Mouse (Mus musculus) liver, embryonic 14.5 days (tissue): Measurements from ENCODE around the gene Atp5g2. TPM values are rescaled to one million over a fixed set of nuclear protein-coding genes. Genes with fewer than 3 reads are reported as not detected.
A peak's percentile ranks its signal among the peaks of the same experiment; 100 is the strongest.

Source experiments
- ATAC-seq: fragments of 200-750 bp; cut with Nextera tagmentation; 2 replicates; pipeline ENCODE4 v1.8.0; 2017; ENCODE audit warnings: moderate number of reproducible peaks, mild to moderate bottlenecking, moderate library complexity; ENCODE audit not compliant: insufficient read depth
- DNase-seq, 3 experiments: peaks; one replicate each; pipeline ENCODE4 v3.0.0-alpha.2; 2012 to 2013; ENCODE audit warnings: low read depth in 3 of 3, low spot score in 3 of 3
- H3K27ac ChIP-seq: fragments of 300-500 bp; sonication (generic); 2 replicates; pipeline ENCODE4 v1.5.1; 2014; ENCODE audit warnings: moderate library complexity, mild to moderate bottlenecking, control low read depth, inconsistent platforms
- H3K27me3 ChIP-seq: fragments of 300-500 bp; sonication (generic); 2 replicates; pipeline ENCODE4 v1.6.1; 2014; ENCODE audit warnings: mild to moderate bottlenecking, low read length, moderate library complexity; ENCODE audit not compliant: control insufficient read depth, insufficient read depth
- H3K36me3 ChIP-seq: fragments of 300-500 bp; sonication (generic); replicated peaks from 2 replicates; pipeline ENCODE4 v1.6.1; 2014; ENCODE audit warnings: low read depth; ENCODE audit not compliant: control insufficient read depth, insufficient read depth
- H3K4me1 ChIP-seq, 2 experiments: fragments of 200-500 bp in 1 of 2; fragments of 300-500 bp in 1 of 2; sonication (generic) in 1 of 2; replicated peaks; 2 replicates each; pipeline ENCODE4 v1.6.1; 2012 to 2014; ENCODE audit warnings: antibody characterized with exemption in 1 of 2, inconsistent platforms in 1 of 2, low read length in 1 of 2; ENCODE audit not compliant: control insufficient read depth in 2 of 2, insufficient read depth in 2 of 2
- H3K4me2 ChIP-seq: fragments of 300-500 bp; sonication (generic); 2 replicates; pipeline ENCODE4 v1.6.1; 2014; ENCODE audit warnings: low read depth, mild to moderate bottlenecking, control low read depth, moderate library complexity
- H3K4me3 ChIP-seq, 2 experiments: fragments of 200-500 bp in 1 of 2; fragments of 300-500 bp in 1 of 2; sonication (generic) in 1 of 2; 2 replicates each; pipeline ENCODE4 v1.5.1; 2012 to 2014; ENCODE audit warnings: low read depth in 2 of 2, low read length in 2 of 2, mild to moderate bottlenecking in 2 of 2, control low read depth in 1 of 2, inconsistent platforms in 1 of 2, moderate library complexity in 1 of 2; ENCODE audit not compliant: insufficient read depth in 1 of 2
- H3K9ac ChIP-seq: fragments of 300-500 bp; sonication (generic); replicated peaks from 2 replicates; pipeline ENCODE4 v1.6.1; 2014; ENCODE audit warnings: mild to moderate bottlenecking, control low read depth, moderate library complexity
- H3K9me3 ChIP-seq: fragments of 300-500 bp; sonication (generic); 2 replicates; pipeline ENCODE4 v1.6.1; 2016; ENCODE audit warnings: low read length, mixed read lengths; ENCODE audit not compliant: control insufficient read depth
- CTCF ChIP-seq: IDR thresholded peaks from 2 replicates; pipeline ENCODE4 v1.5.1; 2016; ENCODE audit warnings: antibody characterized with exemption, low read depth, control low read depth
- EP300 ChIP-seq: IDR thresholded peaks from 2 replicates; pipeline ENCODE4 v1.6.1; 2016; ENCODE audit warnings: antibody characterized with exemption, low read depth
- WGBS: fragments of 180-500 bp; shearing (Covaris S2); extraction: QIAGEN DNeasy Blood & Tissue Kit; methylation state at CpG from one replicate; pipeline ENCODE4 v1.1.7; 2014; ENCODE audit not compliant: insufficient replicate concordance; 5-methylcytosine and 5-hydroxymethylcytosine counted together
- polyA plus RNA-seq, 2 experiments: library from polyadenylated mRNA; depleted of rRNA in 1 of 2; stranded (reverse) in 1 of 2; unstranded in 1 of 2; fragments of >200 nt; fragmentation: Nextera tagmentation in 1 of 2; extraction: Ambion mirVana in 1 of 2; gene quantifications; 2 replicates each; pipeline versions ENCODE4 v1.2.1 to v1.2.3; 2012 to 2014

The Atp5g2 gene
- polyA plus RNA-seq, 2 experiments, result 38.4 to 227 TPM

- TF ChIP-seq EP300, result no peak
- no peak for TF ChIP-seq CTCF
- no peaks in the 10 kb centered on the region for H3K4me1 ChIP-seq
- DNase-seq, result no peak
- no peak overlapping the region for H3K27ac ChIP-seq
- H3K4me3 ChIP-seq, result no peak overlapping the region
- ATAC-seq, result no peak
- no peak overlapping the region for H3K9ac ChIP-seq
- H3K9me3 ChIP-seq, result no peaks in the 10 kb centered on the region
- WGBS, result 55% methylated on average over 7 of the region's 7 CpGs
- H3K36me3 ChIP-seq, result no peaks in the 10 kb centered on the region
- no peak overlapping the region for H3K4me2 ChIP-seq
- no peaks in the 10 kb centered on the region for H3K27me3 ChIP-seq
Observed at GRCm38 (mm10) chr15:102705923-102706503, 33.9 kb upstream of the Atp5g2 start.

- H3K27ac ChIP-seq, result no peak overlapping the region
- no peaks in the 10 kb centered on the region for H3K4me1 ChIP-seq
- no peaks in the 10 kb centered on the region for H3K9me3 ChIP-seq
- no peaks in the 10 kb centered on the region for H3K27me3 ChIP-seq
- H3K9ac ChIP-seq, result no peak overlapping the region
- H3K36me3 ChIP-seq, result no peaks in the 10 kb centered on the region
- no peak overlapping the region for H3K4me3 ChIP-seq
- no peak overlapping the region for H3K4me2 ChIP-seq
- DNase-seq (no peak), ATAC-seq (no peak)
- WGBS, result 53% methylated on average over 9 of the region's 9 CpGs
- TF ChIP-seq EP300 (no peak), CTCF (no peak)
Observed at GRCm38 (mm10) chr15:102705226-102705894, 33.2 kb upstream of the Atp5g2 start.

DNA sequence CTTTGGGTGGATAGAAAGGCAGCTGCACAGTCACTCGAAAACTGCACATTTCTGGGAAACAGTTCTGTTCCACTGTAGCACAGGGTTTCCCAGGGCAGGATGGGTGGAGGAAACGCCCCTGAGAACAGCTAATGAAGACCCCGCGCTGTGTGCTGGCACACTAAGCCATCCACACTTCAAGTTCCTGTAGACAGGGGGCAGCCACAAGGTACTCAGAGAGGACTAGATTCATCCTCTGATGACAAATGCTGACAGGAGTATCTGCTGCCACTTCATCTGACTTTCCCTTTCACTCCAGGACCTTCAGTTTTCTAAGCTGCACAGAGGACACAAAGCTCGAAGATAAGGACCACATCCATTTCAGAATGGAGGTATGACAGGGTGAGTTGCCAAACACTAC, 32.7 kb upstream of the Atp5g2 start:
- no peak overlapping the region for H3K9ac ChIP-seq
- no peaks in the 10 kb centered on the region for H3K4me1 ChIP-seq
- WGBS, result 43% methylated on average over 5 of the region's 5 CpGs
- H3K36me3 ChIP-seq, result no peaks in the 10 kb centered on the region
- TF ChIP-seq EP300, result no peak
- TF ChIP-seq CTCF, result no peak
- DNase-seq (no peak), ATAC-seq (no peak)
- no peaks in the 10 kb centered on the region for H3K9me3 ChIP-seq
- no peaks in the 10 kb centered on the region for H3K27me3 ChIP-seq
- H3K27ac ChIP-seq, result no peak overlapping the region
- no peak overlapping the region for H3K4me2 ChIP-seq
- H3K4me3 ChIP-seq, result no peak overlapping the region

- Histone ChIP-seq H3K4me3 (no peak overlapping the region), H3K9ac (no peak overlapping the region), H3K4me2 (no peak overlapping the region), H3K27me3 (peaks cover 3% of the 10 kb centered on the region; the same call in 1 of the 2 replicates), H3K4me1 (no peaks in the 10 kb centered on the region), H3K9me3 (no peaks in the 10 kb centered on the region), H3K27ac (no peak overlapping the region), H3K36me3 (no peaks in the 10 kb centered on the region)
- no peak for DNase-seq
- 45% methylated on average over 3 of the region's 3 CpGs for WGBS
- no peak for ATAC-seq
- TF ChIP-seq CTCF, result no peak
- TF ChIP-seq EP300, result no peak
Observed at GRCm38 (mm10) chr15:102702972-102703371, 30.8 kb upstream of the Atp5g2 start.

DNA sequence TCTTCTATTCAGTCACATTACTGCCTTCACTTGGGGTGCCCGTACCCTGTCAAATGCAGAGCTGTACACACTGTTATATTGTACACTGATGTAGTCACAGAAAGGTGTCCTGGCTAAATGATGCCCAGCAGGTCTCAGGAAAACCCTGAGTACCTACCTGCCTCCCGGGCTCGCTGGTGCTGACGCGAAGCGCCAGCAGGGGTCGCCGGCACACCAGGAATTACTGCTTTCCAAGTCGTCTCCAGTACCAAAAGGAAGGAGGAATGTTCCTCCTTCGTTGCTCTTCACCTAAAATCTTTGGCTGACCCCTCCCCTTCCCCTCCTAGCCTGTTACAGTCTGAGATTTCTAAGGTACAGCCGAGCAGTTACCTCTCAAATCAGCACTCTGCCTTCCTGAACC, 26.0 kb upstream of the Atp5g2 start:
- no peaks in the 10 kb centered on the region for H3K4me1 ChIP-seq
- no peak for DNase-seq
- H3K27ac ChIP-seq, result no peak overlapping the region
- H3K4me2 ChIP-seq, result no peak overlapping the region
- H3K4me3 ChIP-seq, result no peak overlapping the region
- H3K9me3 ChIP-seq, result no peaks in the 10 kb centered on the region
- ATAC-seq, result no peak
- TF ChIP-seq EP300 (no peak), CTCF (peak; percentile 84)
- no peaks in the 10 kb centered on the region for H3K36me3 ChIP-seq
- WGBS, result 2% methylated on average over 11 of the region's 11 CpGs
- H3K27me3 ChIP-seq, result peaks cover 44% of the 10 kb centered on the region
- no peak overlapping the region for H3K9ac ChIP-seq
